Mouse (Mus musculus): ENCODE measurements around the gene Kpna2. TPM values are rescaled to one million over a fixed set of nuclear protein-coding genes. Genes with fewer than 3 reads are reported as not detected.

The Kpna2 gene
- polyA plus RNA-seq, 1 experiment, result 150 TPM

DNA sequence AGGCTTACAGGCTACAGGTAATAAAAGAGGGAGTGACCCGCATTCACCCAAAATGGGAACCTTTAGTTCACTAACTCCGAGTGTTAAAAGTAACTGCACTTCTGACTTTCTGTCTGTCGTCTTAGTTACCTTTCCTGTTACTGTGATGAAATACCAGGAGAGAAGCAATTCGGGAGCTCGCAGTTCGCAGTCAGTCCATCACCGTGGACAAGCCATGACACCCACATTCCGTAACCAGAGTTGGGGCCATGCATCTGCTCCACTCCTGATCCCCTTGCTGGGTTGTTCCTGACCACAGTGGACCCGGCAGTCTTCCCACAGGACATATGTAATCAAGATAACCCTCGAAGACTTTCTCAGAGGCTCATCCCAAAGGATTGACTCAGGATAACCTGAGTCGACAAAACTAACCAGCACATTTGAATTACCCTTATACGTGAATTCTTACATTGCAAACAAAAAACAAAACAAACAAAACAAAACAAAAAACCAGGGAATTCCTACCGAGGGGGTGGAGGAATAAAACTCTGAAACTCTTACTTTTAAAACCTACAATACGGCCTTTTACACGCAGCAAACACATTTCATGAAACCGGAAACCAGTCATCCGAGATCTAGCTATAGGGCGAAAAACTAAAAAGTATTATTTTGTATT is 12.5 kb upstream of the Kpna2 start:
- TF ChIP-seq POLR2A (IDR thresholded peaks at IDR 0.05; ENCODE audit: control insufficient read depth, low read depth, low read length) (no peak), CTCF (IDR thresholded peaks at IDR 0.05; ENCODE audit: control insufficient read depth, insufficient read depth, insufficient replicate concordance, low read depth, low read length) (no peak)
- Histone ChIP-seq H3K4me1 (ENCODE audit: control insufficient read depth, insufficient read depth, low read length) (peaks cover 13% of the 10 kb centered on the region), H3K27ac (ENCODE audit: control insufficient read depth, insufficient read depth, low read depth, low read length) (peak overlapping the region; percentile 99), H3K4me3 (ENCODE audit: control insufficient read depth, low read depth, low read length) (peak overlapping the region; percentile 98), H3K27me3 (ENCODE audit: control insufficient read depth, insufficient read depth, low read length) (no peaks in the 10 kb centered on the region), H3K36me3 (ENCODE audit: control insufficient read depth, insufficient read depth, low read length) (no peaks in the 10 kb centered on the region)

DNA sequence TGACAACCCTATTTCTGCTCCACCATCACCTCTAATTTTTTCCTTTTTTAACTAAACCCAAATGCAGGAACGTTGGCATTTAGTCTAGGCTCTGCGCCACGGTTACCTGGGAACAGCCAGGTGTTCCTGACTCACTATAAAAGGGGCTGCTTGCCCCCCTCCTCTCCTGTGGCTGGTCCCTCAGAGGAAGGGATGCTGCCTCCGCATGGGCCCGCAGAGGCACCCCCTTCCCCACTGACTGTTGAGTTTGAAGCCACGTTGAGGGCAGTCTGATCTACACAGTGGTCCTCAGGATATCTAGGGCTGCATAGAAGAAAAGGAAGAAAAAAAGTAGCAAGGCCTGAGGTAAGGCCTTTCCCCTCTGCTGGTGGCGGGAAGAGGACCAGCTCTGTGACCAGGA is 11.8 kb upstream of the Kpna2 start:
- Histone ChIP-seq H3K36me3 (ENCODE audit: control insufficient read depth, insufficient read depth, low read length) (no peaks in the 10 kb centered on the region), H3K27ac (ENCODE audit: control insufficient read depth, insufficient read depth, low read depth, low read length) (peak overlapping the region; percentile 1; the same call in 1 of the 2 replicates), H3K4me3 (ENCODE audit: control insufficient read depth, low read depth, low read length) (peak overlapping the region; percentile 98)

DNA sequence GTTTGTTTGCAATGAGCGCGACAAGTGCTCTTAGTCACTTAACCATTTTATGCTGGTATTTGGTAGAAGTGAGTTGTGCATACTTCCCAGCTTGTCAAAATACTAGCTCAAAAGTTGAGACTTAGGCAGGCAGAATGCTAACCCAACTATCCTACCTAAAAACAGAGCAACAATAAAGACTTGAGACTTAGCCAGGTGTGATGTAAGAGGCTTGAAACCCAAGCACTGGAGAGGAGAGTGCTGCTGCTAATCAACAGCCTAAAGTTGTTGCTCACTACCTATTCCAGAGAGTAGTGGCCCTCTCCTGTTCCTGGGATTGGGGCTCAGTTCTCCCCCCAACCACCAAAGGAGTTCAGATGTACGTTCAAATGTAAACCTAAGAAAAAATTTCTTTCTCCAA is 11.1 kb upstream of the Kpna2 start:
- peaks cover 13% of the 10 kb centered on the region for H3K4me1 ChIP-seq (ENCODE audit: control insufficient read depth, insufficient read depth, low read length)
- no peaks in the 10 kb centered on the region for H3K27me3 ChIP-seq (ENCODE audit: control insufficient read depth, insufficient read depth, low read length)
- no peak for TF ChIP-seq POLR2A (IDR thresholded peaks at IDR 0.05; ENCODE audit: control insufficient read depth, low read depth, low read length)
- TF ChIP-seq CTCF (IDR thresholded peaks at IDR 0.05; ENCODE audit: control insufficient read depth, insufficient read depth, insufficient replicate concordance, low read depth, low read length), result no peak
- no peak overlapping the region for H3K4me3 ChIP-seq (ENCODE audit: control insufficient read depth, low read depth, low read length)
- no peaks in the 10 kb centered on the region for H3K36me3 ChIP-seq (ENCODE audit: control insufficient read depth, insufficient read depth, low read length)
- H3K27ac ChIP-seq (ENCODE audit: control insufficient read depth, insufficient read depth, low read depth, low read length), result no peak overlapping the region

More for the DNA sequence above, 11.8 kb upstream of the Kpna2 start:
- no peak for TF ChIP-seq POLR2A (IDR thresholded peaks at IDR 0.05; ENCODE audit: control insufficient read depth, low read depth, low read length)
- no peak for TF ChIP-seq CTCF (IDR thresholded peaks at IDR 0.05; ENCODE audit: control insufficient read depth, insufficient read depth, insufficient replicate concordance, low read depth, low read length)
- H3K4me1 ChIP-seq (ENCODE audit: control insufficient read depth, insufficient read depth, low read length), result peaks cover 13% of the 10 kb centered on the region
- H3K27me3 ChIP-seq (ENCODE audit: control insufficient read depth, insufficient read depth, low read length), result no peaks in the 10 kb centered on the region

DNA sequence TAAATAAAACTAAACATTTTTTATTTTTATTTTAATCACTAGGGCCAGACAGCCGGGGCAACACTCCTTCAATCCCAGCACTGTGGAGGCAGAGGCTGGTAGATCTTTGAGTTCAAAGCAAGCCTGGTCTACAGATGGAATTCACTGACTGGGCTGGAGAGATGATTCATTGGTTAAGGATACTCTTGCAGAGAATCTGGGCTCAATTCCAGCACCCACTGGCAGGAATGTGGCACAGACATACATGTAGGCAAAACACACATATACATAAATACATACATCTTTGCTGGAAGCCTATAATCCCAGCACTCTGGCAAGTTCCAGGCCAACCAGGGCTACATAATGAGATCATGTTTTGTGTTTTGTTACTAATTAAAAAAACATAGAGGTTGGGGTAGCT is 6.2 kb upstream of the Kpna2 start:
- TF ChIP-seq CTCF (IDR thresholded peaks at IDR 0.05; ENCODE audit: control insufficient read depth, insufficient read depth, insufficient replicate concordance, low read depth, low read length) (no peak), POLR2A (IDR thresholded peaks at IDR 0.05; ENCODE audit: control insufficient read depth, low read depth, low read length) (no peak)
- Histone ChIP-seq H3K4me3 (ENCODE audit: control insufficient read depth, low read depth, low read length) (no peak overlapping the region), H3K36me3 (ENCODE audit: control insufficient read depth, insufficient read depth, low read length) (no peaks in the 10 kb centered on the region), H3K27me3 (ENCODE audit: control insufficient read depth, insufficient read depth, low read length) (no peaks in the 10 kb centered on the region), H3K27ac (ENCODE audit: control insufficient read depth, insufficient read depth, low read depth, low read length) (no peak overlapping the region), H3K4me1 (ENCODE audit: control insufficient read depth, insufficient read depth, low read length) (no peaks in the 10 kb centered on the region)

DNA sequence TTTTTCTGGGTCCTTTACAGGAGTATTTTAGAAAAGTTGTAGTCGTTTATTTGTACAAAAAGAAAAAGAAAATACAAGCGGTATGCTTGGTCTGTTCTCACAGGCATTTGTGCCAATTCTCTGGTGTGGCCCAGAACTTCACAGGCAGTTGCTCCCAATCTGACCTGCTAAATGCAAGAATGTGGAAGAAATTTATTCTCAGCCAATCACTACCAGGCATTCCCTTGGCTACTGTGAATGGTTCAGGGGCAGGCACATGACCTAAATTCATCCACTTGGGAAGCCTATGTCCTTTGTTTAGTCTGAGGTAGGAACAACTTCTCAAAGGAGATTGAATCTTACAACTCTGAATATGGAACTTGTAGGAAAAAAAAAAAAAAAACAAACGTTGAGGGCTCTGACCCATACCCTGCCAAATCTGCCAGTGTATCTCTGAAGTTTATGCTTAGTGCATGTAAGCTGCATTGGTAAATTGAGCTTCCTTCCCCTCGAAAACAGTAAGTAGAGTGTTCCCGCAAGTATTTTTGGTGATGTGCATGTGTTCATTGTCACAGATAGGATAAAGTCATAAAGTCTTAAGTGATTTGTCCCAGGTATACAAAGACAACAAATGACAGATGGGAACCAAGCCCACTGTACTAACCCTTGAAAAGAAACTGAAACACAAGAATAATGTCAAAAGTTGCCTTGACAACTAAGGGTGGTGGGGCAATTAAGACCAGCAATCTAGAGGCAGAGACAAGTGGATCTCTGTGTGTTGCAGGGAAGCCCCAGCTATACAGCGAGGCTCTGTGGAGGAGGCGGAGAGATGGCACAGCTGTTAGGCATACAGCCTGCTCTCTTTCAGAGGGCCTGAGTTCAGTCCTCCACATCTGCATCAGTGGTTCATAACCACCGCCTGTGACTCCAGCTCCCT is 2.7 kb upstream of the Kpna2 start:
- no peak for TF ChIP-seq POLR2A (IDR thresholded peaks at IDR 0.05; ENCODE audit: control insufficient read depth, low read depth, low read length)
- TF ChIP-seq CTCF (IDR thresholded peaks at IDR 0.05; ENCODE audit: control insufficient read depth, insufficient read depth, insufficient replicate concordance, low read depth, low read length), result no peak
- no peak overlapping the region for H3K4me3 ChIP-seq (ENCODE audit: control insufficient read depth, low read depth, low read length)
- no peaks in the 10 kb centered on the region for H3K27me3 ChIP-seq (ENCODE audit: control insufficient read depth, insufficient read depth, low read length)
- H3K27ac ChIP-seq (ENCODE audit: control insufficient read depth, insufficient read depth, low read depth, low read length), result no peak overlapping the region
- H3K36me3 ChIP-seq (ENCODE audit: control insufficient read depth, insufficient read depth, low read length), result no peaks in the 10 kb centered on the region
- H3K4me1 ChIP-seq (ENCODE audit: control insufficient read depth, insufficient read depth, low read length), result no peaks in the 10 kb centered on the region; the same call in 1 of the 2 replicates

DNA sequence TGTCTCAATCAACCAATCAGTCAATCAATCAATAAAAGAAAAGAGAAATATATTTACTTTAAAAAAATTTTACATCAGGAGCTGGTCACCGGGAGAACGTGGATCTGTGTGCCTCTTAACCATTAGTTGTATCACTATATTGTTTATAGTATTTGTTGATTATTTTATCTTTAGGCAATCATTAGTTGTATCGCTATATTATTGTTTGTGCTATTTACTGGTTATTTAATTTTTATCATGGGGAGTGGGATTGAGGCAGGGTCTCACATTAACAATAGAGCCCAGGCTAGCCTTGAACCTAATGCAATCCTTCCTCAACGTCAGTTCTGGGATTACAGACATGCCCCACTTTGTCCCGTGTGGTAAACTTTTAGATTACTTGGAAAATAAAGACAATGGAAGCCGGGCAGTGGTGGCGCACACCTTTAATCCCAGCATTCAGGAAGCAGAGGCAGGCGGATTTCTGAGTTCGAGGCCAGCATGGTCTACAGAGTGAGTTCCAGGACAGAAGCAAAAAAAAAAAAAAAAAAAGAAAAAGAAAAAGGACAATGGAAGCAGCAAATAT is 690 bp upstream of the Kpna2 start:
- peak overlapping the region; percentile 41; the same call in 1 of the 2 replicates for H3K4me3 ChIP-seq (ENCODE audit: control insufficient read depth, low read depth, low read length)
- no peaks in the 10 kb centered on the region; the same call in 1 of the 2 replicates for H3K4me1 ChIP-seq (ENCODE audit: control insufficient read depth, insufficient read depth, low read length)
- no peak overlapping the region for H3K27ac ChIP-seq (ENCODE audit: control insufficient read depth, insufficient read depth, low read depth, low read length)
- no peaks in the 10 kb centered on the region for H3K36me3 ChIP-seq (ENCODE audit: control insufficient read depth, insufficient read depth, low read length)
- no peak for TF ChIP-seq POLR2A (IDR thresholded peaks at IDR 0.05; ENCODE audit: control insufficient read depth, low read depth, low read length)
- TF ChIP-seq CTCF (IDR thresholded peaks at IDR 0.05; ENCODE audit: control insufficient read depth, insufficient read depth, insufficient replicate concordance, low read depth, low read length), result no peak
- H3K27me3 ChIP-seq (ENCODE audit: control insufficient read depth, insufficient read depth, low read length), result no peaks in the 10 kb centered on the region

DNA sequence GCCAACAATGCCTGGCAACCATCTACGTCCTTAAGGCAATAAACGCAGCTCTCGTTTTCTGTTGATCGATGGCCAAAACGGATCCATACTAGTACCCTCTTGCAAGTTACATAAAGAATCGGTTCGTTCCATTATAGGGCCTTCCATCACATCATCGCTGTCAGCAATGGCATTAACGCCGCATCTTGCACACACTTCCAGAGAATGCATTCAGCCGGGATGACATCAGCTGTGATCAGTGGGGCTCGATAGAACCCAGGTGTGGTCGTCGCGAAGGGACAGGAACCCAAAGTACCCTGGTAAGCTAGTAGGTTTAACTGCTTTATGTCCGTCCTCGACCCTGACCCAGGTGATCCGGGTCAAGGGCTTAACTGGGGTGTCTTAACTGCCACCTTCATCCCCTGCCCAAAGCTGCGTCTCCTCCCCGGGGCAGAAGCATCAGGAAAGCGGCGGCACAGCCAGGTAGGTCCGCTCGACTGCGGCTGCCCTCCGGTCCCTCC is 640 bp downstream of the Kpna2 start:
- Histone ChIP-seq H3K4me3 (ENCODE audit: control insufficient read depth, low read depth, low read length) (peak overlapping the region; percentile 96), H3K27me3 (ENCODE audit: control insufficient read depth, insufficient read depth, low read length) (no peaks in the 10 kb centered on the region), H3K4me1 (ENCODE audit: control insufficient read depth, insufficient read depth, low read length) (no peaks in the 10 kb centered on the region; the same call in 1 of the 2 replicates), H3K36me3 (ENCODE audit: control insufficient read depth, insufficient read depth, low read length) (no peaks in the 10 kb centered on the region), H3K27ac (ENCODE audit: control insufficient read depth, insufficient read depth, low read depth, low read length) (peak overlapping the region; percentile 96)
- no peak for TF ChIP-seq POLR2A (IDR thresholded peaks at IDR 0.05; ENCODE audit: control insufficient read depth, low read depth, low read length)
- TF ChIP-seq CTCF (IDR thresholded peaks at IDR 0.05; ENCODE audit: control insufficient read depth, insufficient read depth, insufficient replicate concordance, low read depth, low read length), result 0 out of 2 replicates have a peak, but pooled peaks have one; percentile 3
